Mouse (Mus musculus) left cerebral cortex, adult 18-20 months (tissue): ENCODE data around the gene Jup. TPM values are rescaled to one million over a fixed set of nuclear protein-coding genes. Genes with fewer than 3 reads are reported as not detected.
"Not testable (repeated sequence)": the region's sequence is repeated elsewhere in the genome, so short reads cannot be mapped to it uniquely, and the experiment has no call there.

Source experiments
- DNase-seq, 2 experiments: peaks; one replicate each; pipeline ENCODE4 v3.0.0; 2021 to 2022; ENCODE audit warnings: low spot score in 2 of 2, mixed read lengths in 1 of 2
- total RNA-seq, 2 experiments: library from RNA; stranded (reverse); gene quantifications; 2 replicates each; pipeline ENCODE4 v1.2.3; 2021

Jup gene
- total RNA-seq, 2 experiments from 2014 or later, result 47.2 to 49.3 TPM

- DNase-seq, result not testable (repeated sequence)
These were observed 36.5 kb downstream of the Jup start for GRCm38 (mm10) chr11:100361059-100361458.

GRCm38 (mm10) chr11:100360175-100360574 is 37.4 kb downstream of the Jup start:
- DNase-seq, result no peak

DNA sequence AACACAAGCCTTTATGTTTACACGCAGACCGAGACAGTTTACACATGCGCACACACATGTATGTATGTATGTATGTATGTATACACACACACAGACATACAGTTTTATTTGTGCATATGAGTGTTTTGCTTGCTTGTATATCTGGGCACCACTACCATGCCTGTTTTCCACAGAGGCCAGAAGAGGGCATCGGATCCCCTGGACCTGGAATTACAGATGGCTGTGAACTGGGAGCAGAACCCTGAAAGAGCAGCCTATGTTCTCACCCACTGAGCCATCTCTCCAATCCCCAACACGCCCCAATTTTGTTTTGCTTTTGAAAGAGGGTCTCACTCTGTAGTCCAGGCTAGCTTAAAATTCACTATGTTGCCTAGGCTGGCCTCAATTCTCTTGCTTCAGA is 40.2 kb downstream of the Jup start:
- no peak for DNase-seq

GRCm38 (mm10) chr11:100356819-100357211 is 40.7 kb downstream of the Jup start:
- DNase-seq, result no peak

GRCm38 (mm10) chr11:100355972-100356818 is 41.4 kb downstream of the Jup start, which contains the start of gene Hap1:
Gene Hap1, minus strand, starts transcription at chr11:100356128.
- DNase-seq, result peak; percentile 74

- peak; percentile 25 to 48 for DNase-seq
These were observed 42.2 kb downstream of the Jup start for GRCm38 (mm10) chr11:100355151-100355951.

GRCm38 (mm10) chr11:100352076-100352857 is 45.3 kb downstream of the Jup start:
- peak; percentile 47 to 48 for DNase-seq

- no peak for DNase-seq
These were observed 53.3 kb downstream of the Jup start for GRCm38 (mm10) chr11:100344269-100344668.

DNA sequence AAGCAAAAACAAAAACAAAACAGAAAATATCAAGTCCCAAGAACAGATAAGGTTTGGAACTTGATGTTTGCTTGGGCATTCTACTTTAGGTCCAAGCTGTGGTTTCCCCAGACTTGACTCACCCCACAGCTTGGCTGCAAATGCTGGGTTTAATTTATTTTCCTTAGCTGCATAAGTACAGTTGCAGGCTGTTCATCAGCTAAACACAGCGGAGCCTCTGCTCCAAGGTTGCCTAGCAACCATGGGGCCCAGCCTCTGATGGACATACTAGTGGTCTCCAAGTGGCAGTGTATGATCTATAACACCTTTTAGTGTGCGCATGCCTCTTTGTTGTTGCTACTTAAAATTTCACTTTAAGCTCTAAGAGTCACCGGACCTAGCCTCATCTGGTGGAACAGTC is 61.8 kb downstream of the Jup start:
- DNase-seq, result no peak

GRCm38 (mm10) chr11:100333944-100334457 is 63.6 kb downstream of the Jup start, which contains the start of gene Gast:
Gene Gast, plus strand, starts transcription at chr11:100334407.
- no peak for DNase-seq

- peak; percentile 31 to 57 for DNase-seq
These were observed 64.6 kb downstream of the Jup start for GRCm38 (mm10) chr11:100332766-100333515.

DNA sequence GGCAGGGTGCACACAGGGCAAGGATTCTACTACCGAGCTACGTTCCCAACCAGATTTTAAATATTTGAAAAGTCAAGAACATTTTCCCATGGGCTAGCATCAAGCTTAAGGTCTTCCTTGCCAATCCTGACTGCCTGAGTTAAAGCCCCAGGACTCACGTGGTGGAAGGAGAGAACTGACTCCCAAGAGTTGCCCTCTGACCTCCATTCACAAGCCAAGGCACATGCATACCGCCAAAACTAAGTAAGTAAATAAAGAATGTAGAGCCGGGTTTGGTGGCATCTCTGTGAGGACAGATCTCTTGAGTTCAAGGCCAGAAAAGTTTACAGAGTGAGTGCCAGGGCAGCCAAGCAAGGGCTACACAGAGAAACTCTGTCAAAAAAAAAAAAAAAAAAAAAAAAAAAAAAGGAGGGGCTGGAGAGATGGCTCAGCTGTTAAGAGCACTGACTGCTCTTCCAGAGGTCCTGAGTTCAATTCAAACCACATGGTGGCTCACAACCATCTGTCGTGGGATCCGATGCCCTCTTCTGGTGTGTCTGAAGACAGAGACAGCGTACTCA is 66.7 kb downstream of the Jup start:
- not testable (repeated sequence) for DNase-seq

DNA sequence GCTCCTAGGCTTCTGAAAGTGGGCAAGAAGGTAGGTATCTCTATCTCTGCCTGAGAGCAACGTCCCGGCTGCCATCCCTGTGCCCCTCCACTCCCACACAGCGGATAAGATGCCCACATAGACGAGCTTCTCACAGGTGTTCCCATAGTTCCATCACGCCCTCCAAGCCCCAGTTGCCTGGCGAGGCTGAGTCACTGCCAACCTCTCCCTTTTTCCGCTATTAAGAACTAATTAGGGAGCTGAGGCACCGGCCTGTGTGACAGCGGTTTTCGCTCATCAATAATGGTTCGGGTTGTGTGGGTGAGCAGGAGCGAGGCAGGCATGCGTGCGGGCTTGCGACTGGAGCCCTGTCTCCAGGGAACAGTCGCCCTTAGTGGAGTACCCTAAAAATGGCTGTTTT is 67.3 kb downstream of the Jup start:
- DNase-seq, result no peak

DNA sequence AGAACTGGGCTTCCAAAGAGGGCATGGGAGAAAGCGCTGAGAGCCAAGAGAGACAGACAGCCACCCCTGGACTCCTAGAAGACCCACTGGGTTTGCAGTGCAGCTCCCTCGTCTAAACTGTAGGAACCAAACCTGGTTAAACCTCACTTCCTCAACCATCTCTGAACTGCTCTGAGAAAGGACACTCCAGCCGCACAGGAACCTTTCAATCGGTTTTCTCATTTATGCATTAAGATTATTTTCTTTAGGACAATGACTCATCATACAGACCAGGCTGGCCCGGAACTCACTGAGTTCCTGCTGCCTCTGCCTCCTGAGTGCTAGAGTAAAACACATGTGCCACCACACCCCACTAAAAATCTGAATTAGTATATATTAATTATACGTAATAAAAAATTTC is 69.8 kb downstream of the Jup start:
- DNase-seq, result no peak

- DNase-seq, result no peak
These were observed 70.2 kb downstream of the Jup start for GRCm38 (mm10) chr11:100327316-100327715.

DNA sequence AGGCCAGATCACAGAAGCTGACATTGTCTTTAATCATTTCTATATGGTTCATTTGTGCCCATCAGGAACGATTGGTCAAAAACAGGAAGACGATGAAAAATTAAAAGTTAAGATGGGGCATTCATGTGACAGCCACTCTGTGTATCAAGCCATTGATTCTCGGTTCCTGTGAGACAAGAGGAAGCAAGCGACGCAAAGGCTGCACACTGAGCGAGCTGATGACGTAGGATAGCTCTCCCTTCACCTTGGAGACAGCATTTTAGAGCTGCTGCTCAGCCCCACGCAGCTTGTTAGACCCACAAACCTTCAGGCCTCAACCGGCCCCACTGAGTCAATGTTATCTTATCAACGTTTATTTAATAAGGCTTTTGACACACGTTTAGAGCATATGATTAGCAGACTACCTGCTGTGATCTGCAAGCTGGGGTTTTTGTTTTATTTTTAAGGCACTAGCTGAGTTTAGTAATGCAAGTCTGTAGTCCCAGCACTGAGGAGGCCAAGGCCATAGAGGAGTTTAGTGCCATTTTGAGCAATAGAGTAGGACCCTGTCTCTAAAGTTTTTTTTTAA is 72.4 kb downstream of the Jup start:
- DNase-seq, result no peak

- peak; percentile 63 to 69 for DNase-seq
These were observed 74.0 kb downstream of the Jup start for GRCm38 (mm10) chr11:100323578-100323977.

DNA sequence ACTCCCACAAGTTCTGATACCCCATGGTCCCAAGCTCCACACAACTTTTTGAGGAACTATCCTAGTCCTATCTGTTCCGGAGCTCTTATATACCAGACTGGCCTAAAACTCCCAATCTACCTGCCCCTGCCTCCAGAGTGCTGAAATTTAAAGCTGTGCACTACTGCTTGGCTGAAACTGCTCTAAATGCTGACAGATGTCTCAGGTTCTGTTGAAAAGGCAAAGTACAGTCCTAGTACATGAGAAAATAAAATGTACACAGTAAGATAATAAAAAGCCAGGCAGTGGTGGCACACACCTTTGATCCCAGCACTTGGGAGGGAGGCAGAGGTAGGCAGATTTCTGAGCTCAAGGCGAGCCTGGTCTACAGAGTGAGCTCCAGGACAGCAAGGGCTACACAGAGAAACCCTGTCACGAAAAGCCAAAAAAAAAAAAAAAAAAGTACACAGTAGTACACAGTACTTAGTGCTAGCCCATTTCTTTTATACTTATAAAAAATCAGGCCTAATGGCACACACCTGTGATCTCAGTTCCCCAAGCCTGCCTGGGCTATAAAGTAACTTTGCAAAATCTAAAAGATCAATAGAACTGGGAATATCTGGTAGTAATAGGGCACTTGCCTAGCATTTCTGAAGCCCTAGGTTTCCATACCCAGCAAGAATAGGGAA is 74.8 kb downstream of the Jup start:
- no peak for DNase-seq
